Mouse (Mus musculus) heart, embryonic 12.5 days (tissue): ENCODE measurements at regions not wholly inside any gene's neighbourhood (a gene's known extent, or its start where the extent isn't known, plus 50 kb on each side); places are given as distances from the start of the nearest gene placed in this dataset.
"Not testable (repeated sequence)": the region's sequence is repeated elsewhere in the genome, so short reads cannot be mapped to it uniquely, and the experiment has no call there.

Source experiments
- ATAC-seq: fragments of 200-750 bp; cut with Nextera tagmentation; 2 replicates; pipeline ENCODE4 v1.8.0; 2017; ENCODE audit warnings: moderate TSS enrichment, moderate library complexity; ENCODE audit not compliant: insufficient number of reproducible peaks, low FRiP score
- H3K27ac ChIP-seq: fragments of 300-500 bp; sonication (generic); 2 replicates; pipeline ENCODE4 v1.5.1; 2016; ENCODE audit warnings: mild to moderate bottlenecking, moderate library complexity; ENCODE audit not compliant: poor library complexity, severe bottlenecking
- H3K27me3 ChIP-seq: fragments of 300-500 bp; sonication (generic); replicated peaks from 2 replicates; pipeline ENCODE4 v1.6.1; 2016; ENCODE audit warnings: mild to moderate bottlenecking, moderate library complexity
- H3K36me3 ChIP-seq: fragments of 300-500 bp; sonication (generic); 2 replicates; pipeline ENCODE4 v1.6.1; 2016; ENCODE audit warnings: mild to moderate bottlenecking, moderate library complexity
- H3K4me1 ChIP-seq: fragments of 300-500 bp; sonication (generic); replicated peaks from 2 replicates; pipeline ENCODE4 v1.6.1; 2016; ENCODE audit warnings: mild to moderate bottlenecking
- H3K4me2 ChIP-seq: fragments of 300-500 bp; sonication (generic); 2 replicates; pipeline ENCODE4 v1.6.1; 2016; ENCODE audit warnings: mild to moderate bottlenecking, moderate library complexity
- H3K4me3 ChIP-seq: fragments of 300-500 bp; sonication (generic); 2 replicates; pipeline ENCODE4 v1.5.1; 2016; ENCODE audit warnings: mild to moderate bottlenecking
- H3K9ac ChIP-seq: fragments of 300-500 bp; sonication (generic); 2 replicates; pipeline ENCODE4 v1.6.1; 2016; ENCODE audit warnings: mild to moderate bottlenecking, moderate library complexity
- H3K9me3 ChIP-seq: fragments of 300-500 bp; sonication (generic); replicated peaks from 2 replicates; pipeline ENCODE4 v1.6.1; 2016; ENCODE audit warnings: mild to moderate bottlenecking, moderate library complexity
- WGBS: fragments of 180-500 bp; shearing (Covaris S2); methylation state at CpG from one replicate; pipeline ENCODE4 v1.1.7; 2016; 5-methylcytosine and 5-hydroxymethylcytosine counted together

DNA sequence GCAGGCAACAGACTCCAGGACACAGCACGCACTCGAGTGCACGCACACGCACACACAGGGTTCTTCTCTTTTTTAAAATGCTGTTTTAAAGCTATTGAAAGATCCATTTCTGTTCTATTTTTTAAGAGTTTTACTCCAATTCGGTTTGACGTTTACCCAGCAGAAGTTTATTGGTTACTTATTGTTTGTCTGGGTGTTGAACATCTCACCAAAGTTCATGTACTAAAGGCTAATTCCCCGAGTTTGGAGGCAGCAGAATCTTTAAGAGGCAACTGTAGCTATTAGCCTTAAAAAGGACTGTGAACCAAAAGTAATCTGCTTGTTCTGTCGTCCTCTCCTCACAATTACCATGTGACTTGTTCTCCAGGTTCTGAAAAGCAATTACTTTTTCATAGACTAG, 263.0 kb upstream of the Nfia start:
- no peak overlapping the region for H3K27ac ChIP-seq
- 79% methylated on average over 8 of the region's 8 CpGs for WGBS
- H3K9me3 ChIP-seq, result no peaks in the 10 kb centered on the region
- H3K9ac ChIP-seq, result no peak overlapping the region
- H3K36me3 ChIP-seq, result no peaks in the 10 kb centered on the region
- H3K4me3 ChIP-seq, result no peak overlapping the region
- H3K4me2 ChIP-seq, result no peak overlapping the region
- no peaks in the 10 kb centered on the region for H3K27me3 ChIP-seq
- no peaks in the 10 kb centered on the region for H3K4me1 ChIP-seq
- no peak for ATAC-seq

GRCm38 (mm10) chr4:97505734-97506133, 266.8 kb upstream of the Nfia start:
- Histone ChIP-seq H3K9ac (no peak overlapping the region), H3K9me3 (no peaks in the 10 kb centered on the region), H3K4me1 (no peaks in the 10 kb centered on the region), H3K4me2 (no peak overlapping the region), H3K27me3 (no peaks in the 10 kb centered on the region), H3K4me3 (no peak overlapping the region), H3K36me3 (no peaks in the 10 kb centered on the region), H3K27ac (no peak overlapping the region)
- no peak for ATAC-seq
- 58% methylated on average over 1 of the region's 1 CpGs for WGBS

DNA sequence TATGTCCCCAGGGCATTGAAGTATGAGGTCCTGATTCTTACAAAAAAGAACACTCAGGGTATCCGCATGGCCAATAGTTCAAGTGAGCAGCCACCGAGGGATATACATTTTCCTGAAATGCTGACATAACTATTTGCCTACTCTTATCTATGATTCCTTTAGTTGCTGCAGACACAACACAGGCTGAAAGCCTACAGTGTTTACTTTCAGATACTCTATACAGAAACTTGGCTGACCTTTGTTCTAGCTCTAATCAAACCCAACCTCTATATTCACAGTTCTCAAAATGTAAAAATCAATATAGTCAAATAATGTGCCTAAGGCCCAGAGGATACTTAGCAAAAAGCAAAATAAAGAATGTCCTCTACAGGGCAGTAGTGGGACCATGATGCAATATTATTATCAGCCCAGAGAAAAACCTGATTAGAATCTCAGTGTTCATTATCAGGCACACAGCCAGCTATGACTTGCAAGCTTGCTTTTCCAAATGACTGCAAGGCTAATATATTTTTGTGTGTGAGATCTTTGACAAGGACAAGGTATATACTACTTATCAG, 281.2 kb upstream of the Nfia start:
- no peaks in the 10 kb centered on the region for H3K9me3 ChIP-seq
- H3K27ac ChIP-seq, result no peak overlapping the region
- H3K4me2 ChIP-seq, result no peak overlapping the region
- no peaks in the 10 kb centered on the region for H3K27me3 ChIP-seq
- ATAC-seq, result no peak
- H3K36me3 ChIP-seq, result no peaks in the 10 kb centered on the region
- WGBS, result 38% methylated on average over 2 of the region's 2 CpGs
- no peak overlapping the region for H3K4me3 ChIP-seq
- H3K9ac ChIP-seq, result no peak overlapping the region
- peaks cover 2% of the 10 kb centered on the region for H3K4me1 ChIP-seq

- Histone ChIP-seq H3K9ac (no peak overlapping the region), H3K4me3 (no peak overlapping the region), H3K36me3 (no peaks in the 10 kb centered on the region), H3K9me3 (no peaks in the 10 kb centered on the region), H3K27me3 (no peaks in the 10 kb centered on the region), H3K4me2 (no peak overlapping the region), H3K27ac (no peak overlapping the region), H3K4me1 (peaks cover 4% of the 10 kb centered on the region)
- 47% methylated on average over 10 of the region's 10 CpGs for WGBS
- ATAC-seq, result no peak; the same call in 1 of the 2 replicates
Measured at GRCm38 (mm10) chr4:97486354-97486753, 286.2 kb upstream of the Nfia start.

- 78% methylated on average over 3 of the region's 3 CpGs for WGBS
- no peaks in the 10 kb centered on the region for H3K36me3 ChIP-seq
- no peak overlapping the region for H3K9ac ChIP-seq
- no peak overlapping the region for H3K27ac ChIP-seq
- H3K27me3 ChIP-seq, result no peaks in the 10 kb centered on the region
- H3K4me2 ChIP-seq, result no peak overlapping the region
- H3K9me3 ChIP-seq, result no peaks in the 10 kb centered on the region
- no peak overlapping the region for H3K4me3 ChIP-seq
- no peak for ATAC-seq
- H3K4me1 ChIP-seq, result peaks cover 6% of the 10 kb centered on the region
Measured at GRCm38 (mm10) chr4:97485225-97485624, 287.3 kb upstream of the Nfia start.

- WGBS, result 64% methylated on average over 10 of the region's 10 CpGs
- H3K4me1 ChIP-seq, result peaks cover 6% of the 10 kb centered on the region
- no peak for ATAC-seq
- no peak overlapping the region for H3K9ac ChIP-seq
- H3K27me3 ChIP-seq, result no peaks in the 10 kb centered on the region
- H3K4me3 ChIP-seq, result no peak overlapping the region
- H3K27ac ChIP-seq, result no peak overlapping the region
- no peaks in the 10 kb centered on the region for H3K9me3 ChIP-seq
- H3K4me2 ChIP-seq, result no peak overlapping the region
- no peaks in the 10 kb centered on the region for H3K36me3 ChIP-seq
Measured at GRCm38 (mm10) chr4:97482701-97483246, 289.8 kb upstream of the Nfia start.

DNA sequence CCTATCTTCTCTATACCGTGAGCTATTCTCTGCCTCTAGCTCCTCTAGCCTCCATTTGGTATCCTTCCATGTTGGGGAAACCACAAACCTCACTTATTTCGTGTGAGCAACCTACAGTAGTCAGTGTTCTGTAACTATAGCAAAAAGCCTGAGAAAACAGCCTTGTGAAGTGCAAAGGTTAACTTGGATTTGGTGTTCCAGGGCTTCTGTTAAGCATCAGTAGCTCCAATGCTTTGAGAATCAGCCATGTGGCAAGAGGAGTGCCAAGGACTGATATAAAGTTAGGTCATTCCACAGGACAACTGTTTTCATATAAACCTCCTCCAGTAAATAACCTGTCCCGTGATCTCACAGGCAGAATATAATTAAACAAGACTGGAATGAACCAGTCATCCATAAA, 290.7 kb upstream of the Nfia start:
- Histone ChIP-seq H3K27ac (no peak overlapping the region), H3K27me3 (no peaks in the 10 kb centered on the region), H3K9me3 (no peaks in the 10 kb centered on the region), H3K4me2 (no peak overlapping the region), H3K4me3 (no peak overlapping the region), H3K4me1 (peaks cover 13% of the 10 kb centered on the region), H3K36me3 (no peaks in the 10 kb centered on the region), H3K9ac (no peak overlapping the region)
- no peak for ATAC-seq
- 79% methylated on average over 3 of the region's 3 CpGs for WGBS

- Histone ChIP-seq H3K4me1 (peaks cover 9% of the 10 kb centered on the region), H3K27me3 (no peaks in the 10 kb centered on the region), H3K36me3 (no peaks in the 10 kb centered on the region), H3K27ac (peak overlapping the region; percentile 45), H3K4me3 (no peak overlapping the region), H3K4me2 (no peak overlapping the region), H3K9me3 (no peaks in the 10 kb centered on the region), H3K9ac (no peak overlapping the region)
- 12% methylated on average over 3 of the region's 3 CpGs for WGBS
- peak; percentile 92 for ATAC-seq
Measured at GRCm38 (mm10) chr4:97476571-97477190, 293.7 kb upstream of the Gm10192 start.

DNA sequence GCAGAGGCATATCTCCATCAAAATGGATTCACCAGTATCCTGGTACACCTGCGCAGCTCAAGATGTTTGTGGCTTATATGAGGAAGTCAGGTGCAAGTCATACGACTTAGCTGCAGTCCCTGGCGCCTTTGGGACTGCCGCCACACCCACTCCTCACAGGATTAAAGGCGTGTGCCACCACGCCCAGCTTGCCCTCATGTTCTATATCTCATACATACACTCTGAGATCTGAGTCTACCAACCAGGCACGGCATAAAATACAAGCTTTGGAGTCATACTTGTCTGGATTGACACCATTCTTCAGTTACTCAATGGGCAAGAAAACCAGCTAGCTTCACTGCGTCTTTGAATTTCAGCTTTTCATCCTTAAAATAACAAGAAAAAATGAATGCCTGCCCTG, 290.5 kb upstream of the Gm10192 start:
- not testable (repeated sequence) for H3K36me3 ChIP-seq, H3K4me2 ChIP-seq, H3K9ac ChIP-seq, H3K4me3 ChIP-seq, H3K9me3 ChIP-seq, ATAC-seq, H3K27me3 ChIP-seq, H3K27ac ChIP-seq, H3K4me1 ChIP-seq
- WGBS, result 87% methylated on average over 8 of the region's 8 CpGs

DNA sequence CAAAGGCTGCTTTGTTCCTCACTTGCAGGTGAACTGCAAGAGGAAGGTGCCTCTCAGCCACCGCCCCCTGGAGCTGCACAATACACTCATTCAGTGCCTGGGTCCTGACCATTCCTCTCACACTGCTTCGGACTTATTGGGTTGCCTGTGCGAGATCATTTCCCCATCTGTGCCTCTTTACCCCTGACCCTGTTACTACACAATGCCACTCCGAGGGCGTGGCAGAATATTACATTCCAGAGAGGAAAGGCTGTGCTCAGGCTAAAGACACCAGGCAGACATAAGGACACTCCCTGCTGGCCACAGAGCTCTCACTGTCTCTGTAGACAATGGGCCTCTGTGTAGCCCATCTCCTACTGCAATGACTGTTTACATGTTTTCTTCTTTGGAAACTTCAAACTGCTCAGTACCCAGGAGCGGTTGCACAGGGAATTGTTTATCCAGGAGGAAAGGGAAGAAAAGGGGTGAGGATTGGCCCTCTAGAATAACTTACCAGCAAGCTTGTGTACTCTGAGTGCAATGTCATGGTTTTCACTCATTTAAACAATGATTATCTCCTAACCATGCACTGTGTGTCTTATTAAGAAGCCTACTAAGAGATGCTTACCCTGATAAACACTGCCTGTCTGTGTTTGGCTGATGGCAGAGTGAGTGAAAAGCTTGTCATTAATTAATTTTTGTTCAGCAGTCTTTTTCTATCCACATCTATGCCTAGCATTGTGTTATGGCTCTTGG, 283.1 kb upstream of the Gm10192 start:
- Histone ChIP-seq H3K4me3 (no peak overlapping the region), H3K4me1 (no peaks in the 10 kb centered on the region), H3K9ac (no peak overlapping the region), H3K27me3 (no peaks in the 10 kb centered on the region), H3K9me3 (no peaks in the 10 kb centered on the region), H3K27ac (no peak overlapping the region), H3K4me2 (no peak overlapping the region), H3K36me3 (no peaks in the 10 kb centered on the region)
- 63% methylated on average over 6 of the region's 6 CpGs for WGBS
- no peak for ATAC-seq

GRCm38 (mm10) chr4:97465517-97465916, 282.6 kb upstream of the Gm10192 start:
- no peak for ATAC-seq
- H3K4me3 ChIP-seq, result no peak overlapping the region

More at GRCm38 (mm10) chr4:97465517-97465916, 282.6 kb upstream of the Gm10192 start:
- Histone ChIP-seq H3K4me2 (no peak overlapping the region), H3K27ac (no peak overlapping the region), H3K27me3 (no peaks in the 10 kb centered on the region), H3K9me3 (no peaks in the 10 kb centered on the region), H3K36me3 (no peaks in the 10 kb centered on the region), H3K4me1 (no peaks in the 10 kb centered on the region), H3K9ac (no peak overlapping the region)
